Mouse (Mus musculus) stomach, embryonic 15.5 days (tissue): Measurements from ENCODE around the gene Anxa8. TPM values are rescaled to one million over a fixed set of nuclear protein-coding genes. Genes with fewer than 3 reads are reported as not detected.

Experiments used
- ATAC-seq: fragments of 200-750 bp; cut with Nextera tagmentation; 2 replicates; pipeline ENCODE4 v1.8.0; 2017; ENCODE audit warnings: low read depth, moderate number of reproducible peaks, moderate TSS enrichment; ENCODE audit not compliant: insufficient read depth, low FRiP score
- H3K27ac ChIP-seq: fragments of 300-500 bp; sonication (generic); 2 replicates; pipeline ENCODE4 v1.5.1; 2015; ENCODE audit warnings: mild to moderate bottlenecking, inconsistent platforms
- H3K27me3 ChIP-seq: fragments of 300-500 bp; sonication (generic); replicated peaks from 2 replicates; pipeline ENCODE4 v1.6.1; 2015; ENCODE audit warnings: inconsistent platforms
- H3K36me3 ChIP-seq: fragments of 300-500 bp; sonication (generic); 2 replicates; pipeline ENCODE4 v1.6.1; 2015; ENCODE audit warnings: inconsistent platforms
- H3K4me1 ChIP-seq: fragments of 300-500 bp; sonication (generic); 2 replicates; pipeline ENCODE4 v1.6.1; 2015; ENCODE audit warnings: inconsistent platforms
- H3K4me2 ChIP-seq: fragments of 300-500 bp; sonication (generic); 2 replicates; pipeline ENCODE4 v1.6.1; 2015; ENCODE audit warnings: mild to moderate bottlenecking, inconsistent platforms
- H3K4me3 ChIP-seq: fragments of 300-500 bp; sonication (generic); replicated peaks from 2 replicates; pipeline ENCODE4 v1.5.1; 2015; ENCODE audit warnings: inconsistent platforms
- H3K9ac ChIP-seq: fragments of 300-500 bp; sonication (generic); 2 replicates; pipeline ENCODE4 v1.6.1; 2015; ENCODE audit warnings: inconsistent platforms
- H3K9me3 ChIP-seq: fragments of 300-500 bp; sonication (generic); 2 replicates; pipeline ENCODE4 v1.6.1; 2016; ENCODE audit warnings: inconsistent platforms
- WGBS: fragments of 180-500 bp; shearing (Covaris S2); methylation state at CpG from one replicate; pipeline ENCODE4 v1.1.7; 2015; 5-methylcytosine and 5-hydroxymethylcytosine counted together
- polyA plus RNA-seq: library from polyadenylated mRNA; unstranded; fragments of >200 nt; fragmentation: Nextera tagmentation; extraction: Ambion mirVana; gene quantifications from 2 replicates; pipeline ENCODE4 v1.2.1, GENCODE M21; 2015

Anxa8 gene
- 27.8 and 40.7 TPM in 2 replicates for polyA plus RNA-seq

GRCm38 (mm10) chr14:34085731-34086130, at the start of gene Anxa8:
TSS of gene Anxa8 (plus strand) at chr14:34085981.
- 28% methylated on average over 4 of the region's 4 CpGs for WGBS
- Histone ChIP-seq H3K4me3 (peak within 1 kb of the TSS; percentile 16), H3K27ac (peak within 1 kb of the TSS; percentile 57), H3K36me3 (no peaks in the 10 kb centered on the region), H3K27me3 (no peaks in the 10 kb centered on the region), H3K9ac (no peak within 1 kb of the TSS), H3K4me2 (peak within 1 kb of the TSS; percentile 9), H3K9me3 (no peaks in the 10 kb centered on the region), H3K4me1 (no peaks in the 10 kb centered on the region; the same call in 1 of the 2 replicates)
- ATAC-seq = peak; percentile 83

DNA sequence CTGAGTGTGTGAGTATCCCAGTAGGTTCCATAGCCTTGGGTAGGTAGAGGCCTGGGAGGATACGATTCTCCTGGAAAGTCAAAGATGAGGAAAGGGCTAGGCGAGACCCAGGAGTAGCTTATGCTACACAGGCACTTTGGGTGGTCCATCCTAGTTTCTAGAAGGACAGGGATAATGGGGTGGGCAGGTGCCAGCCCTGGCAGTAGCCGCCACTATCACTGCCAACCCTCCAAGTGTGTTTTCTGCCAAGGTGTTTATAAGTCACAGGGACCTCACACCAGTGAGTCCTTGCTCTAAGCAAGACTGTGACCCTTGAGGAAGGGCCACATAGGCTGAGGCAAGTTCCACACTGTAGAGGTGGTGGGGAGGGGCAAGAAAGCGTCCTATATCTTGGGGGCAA, 44.5 kb upstream of the Anxa8 start:
- no peaks in the 10 kb centered on the region for H3K9me3 ChIP-seq
- no peaks in the 10 kb centered on the region for H3K4me1 ChIP-seq
- no peak overlapping the region for H3K9ac ChIP-seq
- 83% methylated on average over 4 of the region's 4 CpGs for WGBS
- H3K4me2 ChIP-seq = no peak overlapping the region
- H3K27me3 ChIP-seq = no peaks in the 10 kb centered on the region
- no peak for ATAC-seq
- no peak overlapping the region for H3K4me3 ChIP-seq
- no peaks in the 10 kb centered on the region for H3K36me3 ChIP-seq
- no peak overlapping the region for H3K27ac ChIP-seq

- no peaks in the 10 kb centered on the region for H3K9me3 ChIP-seq
- no peaks in the 10 kb centered on the region for H3K27me3 ChIP-seq
- ATAC-seq = no peak
- no peaks in the 10 kb centered on the region for H3K4me1 ChIP-seq
- H3K36me3 ChIP-seq = no peaks in the 10 kb centered on the region
- no peak overlapping the region for H3K4me2 ChIP-seq
- no peak overlapping the region for H3K9ac ChIP-seq
- WGBS = 68% methylated on average over 3 of the region's 3 CpGs
- no peak overlapping the region for H3K4me3 ChIP-seq
- no peak overlapping the region for H3K27ac ChIP-seq
Measured at GRCm38 (mm10) chr14:34043341-34043740, 42.4 kb upstream of the Anxa8 start.

DNA sequence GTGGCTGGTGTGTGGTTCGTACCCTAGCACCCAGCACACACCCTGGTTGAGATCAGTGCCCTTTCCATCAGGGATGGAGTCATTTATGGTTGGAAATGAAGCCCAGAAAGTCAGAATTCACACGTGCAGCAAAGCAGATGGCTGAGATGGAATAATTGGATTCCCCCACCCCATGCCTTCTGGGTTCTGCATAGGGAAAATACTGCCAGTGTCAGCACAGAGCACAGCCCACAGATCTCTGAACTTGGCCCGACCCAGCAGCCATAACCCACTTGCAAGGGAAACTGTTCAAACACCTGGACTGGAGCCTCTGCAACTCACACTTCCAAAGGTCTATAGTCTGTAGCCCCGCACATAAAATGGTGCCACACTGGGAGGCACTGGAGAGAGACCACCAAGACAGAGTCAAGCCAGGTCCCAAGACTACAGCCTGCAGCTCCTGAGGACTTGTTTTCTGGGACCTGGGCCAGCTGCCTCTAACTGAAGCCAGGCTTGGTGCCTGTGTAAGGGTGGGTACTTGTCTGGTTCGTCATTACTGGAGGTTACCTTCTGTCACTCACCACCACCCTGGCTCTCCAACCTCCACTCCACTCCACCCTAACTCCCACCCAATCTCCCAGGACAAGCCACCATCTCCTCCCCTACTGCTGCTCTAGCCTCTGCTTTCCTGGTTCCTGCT, 35.5 kb upstream of the Anxa8 start:
- H3K36me3 ChIP-seq = no peaks in the 10 kb centered on the region
- H3K4me2 ChIP-seq = no peak overlapping the region
- ATAC-seq = no peak
- H3K27me3 ChIP-seq = no peaks in the 10 kb centered on the region
- no peak overlapping the region for H3K9ac ChIP-seq
- 72% methylated on average over 5 of the region's 5 CpGs for WGBS
- H3K9me3 ChIP-seq = no peaks in the 10 kb centered on the region
- H3K4me1 ChIP-seq = no peaks in the 10 kb centered on the region
- no peak overlapping the region for H3K4me3 ChIP-seq
- no peak overlapping the region for H3K27ac ChIP-seq

DNA sequence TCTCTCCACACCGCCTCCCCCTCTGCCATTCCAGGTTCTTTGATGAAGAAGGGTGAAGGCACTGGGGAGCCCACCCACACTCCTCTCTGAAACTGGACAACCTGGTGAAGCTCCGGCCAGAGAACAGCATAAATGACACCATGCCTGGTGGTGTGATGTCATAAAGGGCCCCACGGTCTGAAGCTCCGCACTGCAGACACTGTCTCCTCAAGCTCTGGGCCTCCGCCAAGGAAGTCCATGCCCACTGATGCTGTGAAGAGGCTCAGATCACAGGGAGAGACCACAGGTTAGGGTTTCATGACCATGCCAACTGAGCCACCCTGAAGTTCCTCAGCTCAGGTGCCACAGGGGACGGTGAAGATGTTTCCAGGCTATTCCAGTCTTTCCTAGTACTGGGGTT, 33.3 kb upstream of the Anxa8 start, which contains the start of gene Antxrl:
TSS of gene Antxrl (plus strand) at position 192 of the 400 bp plus-strand sequence.
- no peak for ATAC-seq
- H3K27ac ChIP-seq = no peak within 1 kb of the TSS
- no peaks in the 10 kb centered on the region for H3K27me3 ChIP-seq
- no peak within 1 kb of the TSS for H3K9ac ChIP-seq
- H3K36me3 ChIP-seq = no peaks in the 10 kb centered on the region
- no peak within 1 kb of the TSS for H3K4me2 ChIP-seq
- WGBS = 88% methylated on average over 6 of the region's 6 CpGs
- H3K9me3 ChIP-seq = no peaks in the 10 kb centered on the region
- no peak within 1 kb of the TSS for H3K4me3 ChIP-seq
- no peaks in the 10 kb centered on the region for H3K4me1 ChIP-seq

- no peaks in the 10 kb centered on the region for H3K27me3 ChIP-seq
- H3K4me2 ChIP-seq = no peak overlapping the region
- no peak overlapping the region for H3K27ac ChIP-seq
- no peak for ATAC-seq
- no peaks in the 10 kb centered on the region for H3K36me3 ChIP-seq
- 67% methylated on average over 6 of the region's 6 CpGs for WGBS
- H3K4me1 ChIP-seq = 0 out of 2 replicates have a peak, but pooled peaks cover 6% of the 10 kb centered on the region
- H3K9ac ChIP-seq = no peak overlapping the region
- H3K9me3 ChIP-seq = no peaks in the 10 kb centered on the region
- no peak overlapping the region for H3K4me3 ChIP-seq
Measured at GRCm38 (mm10) chr14:34071665-34072064, 14.1 kb upstream of the Anxa8 start.

GRCm38 (mm10) chr14:34075346-34075745, 10.4 kb upstream of the Anxa8 start:
- no peak overlapping the region for H3K4me3 ChIP-seq
- no peak overlapping the region for H3K4me2 ChIP-seq
- H3K9me3 ChIP-seq = no peaks in the 10 kb centered on the region
- no peaks in the 10 kb centered on the region for H3K27me3 ChIP-seq
- no peak for ATAC-seq
- 0 out of 2 replicates have a peak, but pooled peaks cover 6% of the 10 kb centered on the region for H3K4me1 ChIP-seq
- H3K36me3 ChIP-seq = no peaks in the 10 kb centered on the region
- no peak overlapping the region for H3K27ac ChIP-seq
- no peak overlapping the region for H3K9ac ChIP-seq
- 31% methylated on average over 4 of the region's 4 CpGs for WGBS

- Histone ChIP-seq H3K4me3 (no peak overlapping the region), H3K36me3 (no peaks in the 10 kb centered on the region)
- ATAC-seq = no peak
Measured at GRCm38 (mm10) chr14:34077222-34077621, 8.6 kb upstream of the Anxa8 start.

GRCm38 (mm10) chr14:34078293-34078692, 7.5 kb upstream of the Anxa8 start:
- H3K36me3 ChIP-seq = no peaks in the 10 kb centered on the region
- no peaks in the 10 kb centered on the region for H3K27me3 ChIP-seq
- H3K4me2 ChIP-seq = no peak overlapping the region
- H3K9ac ChIP-seq = no peak overlapping the region
- 0 out of 2 replicates have a peak, but pooled peaks cover 5% of the 10 kb centered on the region for H3K4me1 ChIP-seq
- no peak overlapping the region for H3K27ac ChIP-seq
- ATAC-seq = no peak
- no peaks in the 10 kb centered on the region for H3K9me3 ChIP-seq
- 61% methylated on average over 4 of the region's 4 CpGs for WGBS
- no peak overlapping the region for H3K4me3 ChIP-seq

More at GRCm38 (mm10) chr14:34077222-34077621, 8.6 kb upstream of the Anxa8 start:
- Histone ChIP-seq H3K9ac (no peak overlapping the region), H3K27me3 (no peaks in the 10 kb centered on the region), H3K27ac (no peak overlapping the region), H3K4me2 (no peak overlapping the region), H3K4me1 (0 out of 2 replicates have a peak, but pooled peaks cover 6% of the 10 kb centered on the region), H3K9me3 (no peaks in the 10 kb centered on the region)
- WGBS = 72% methylated on average over 5 of the region's 5 CpGs

DNA sequence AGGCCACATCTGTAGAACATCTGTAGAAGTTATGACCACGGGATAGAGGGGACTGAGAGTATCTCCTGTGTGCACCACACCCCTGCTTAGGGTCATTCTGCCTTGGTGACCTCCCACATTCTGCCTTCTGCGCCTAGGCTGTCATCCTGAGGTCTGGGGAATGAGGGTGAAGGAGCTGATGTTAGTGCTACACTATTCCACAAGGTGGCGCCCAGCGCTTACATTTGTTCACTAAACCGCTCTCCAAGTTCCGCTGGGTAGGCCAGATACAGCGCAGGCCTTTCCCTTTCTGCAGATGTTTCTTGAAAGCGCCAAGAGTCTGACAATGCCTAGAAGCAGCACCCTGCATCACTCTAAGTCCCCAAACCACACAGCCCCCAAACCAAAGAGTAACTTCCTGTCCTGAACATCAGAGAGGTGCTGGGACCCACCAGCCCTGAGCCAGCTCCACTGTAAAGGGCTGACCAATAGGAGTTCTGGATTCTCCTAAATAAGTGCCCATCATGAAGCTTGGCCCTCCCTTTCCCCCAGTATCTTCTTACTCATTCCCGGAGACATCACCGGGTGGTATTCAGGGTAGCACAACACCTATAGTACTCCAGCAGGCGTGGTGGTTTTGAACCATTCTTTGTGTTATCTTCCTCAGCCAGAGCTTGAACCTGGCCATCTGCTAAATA, 5.3 kb upstream of the Anxa8 start:
- Histone ChIP-seq H3K4me3 (no peak overlapping the region), H3K9me3 (no peaks in the 10 kb centered on the region), H3K4me1 (no peaks in the 10 kb centered on the region; the same call in 1 of the 2 replicates), H3K36me3 (no peaks in the 10 kb centered on the region), H3K27me3 (no peaks in the 10 kb centered on the region), H3K4me2 (no peak overlapping the region), H3K9ac (no peak overlapping the region), H3K27ac (no peak overlapping the region)
- ATAC-seq = peak; percentile 61; the same call in 1 of the 2 replicates
- WGBS = 11% methylated on average over 11 of the region's 11 CpGs

- ATAC-seq = no peak
- H3K9me3 ChIP-seq = no peaks in the 10 kb centered on the region
- peak overlapping the region; percentile 16 for H3K4me3 ChIP-seq
- WGBS = 67% methylated on average over 4 of the region's 4 CpGs
- H3K4me1 ChIP-seq = no peaks in the 10 kb centered on the region; the same call in 1 of the 2 replicates
- H3K27ac ChIP-seq = no peak overlapping the region
- H3K4me2 ChIP-seq = peak overlapping the region; percentile 6; the same call in 1 of the 2 replicates
- no peak overlapping the region for H3K9ac ChIP-seq
- no peaks in the 10 kb centered on the region for H3K36me3 ChIP-seq
- no peaks in the 10 kb centered on the region for H3K27me3 ChIP-seq
Measured at GRCm38 (mm10) chr14:34086806-34087205, 1.0 kb downstream of the Anxa8 start.

GRCm38 (mm10) chr14:34087856-34088398, 2.1 kb downstream of the Anxa8 start:
- Histone ChIP-seq H3K9ac (no peak overlapping the region), H3K27me3 (no peaks in the 10 kb centered on the region), H3K4me3 (no peak overlapping the region), H3K36me3 (no peaks in the 10 kb centered on the region), H3K27ac (no peak overlapping the region), H3K4me1 (no peaks in the 10 kb centered on the region; the same call in 1 of the 2 replicates), H3K9me3 (no peaks in the 10 kb centered on the region), H3K4me2 (peak overlapping the region; percentile 6; the same call in 1 of the 2 replicates)
- WGBS = 72% methylated on average over 2 of the region's 2 CpGs
- ATAC-seq = no peak
